Mouse (Mus musculus) kidney, adult 2 months (tissue): ENCODE measurements around the gene Cfap54. TPM values are rescaled to one million over a fixed set of nuclear protein-coding genes. Genes with fewer than 3 reads are reported as not detected.

Experiments
- DNase-seq: peaks from one replicate; pipeline ENCODE4 v3.0.0; 2021
- H3K27ac ChIP-seq: fragments of 200-500 bp; 2 replicates; pipeline ENCODE4 v1.5.1; 2012; ENCODE audit warnings: low read depth, low read length, control low read depth, inconsistent platforms; ENCODE audit not compliant: insufficient read depth
- H3K27me3 ChIP-seq: fragments of 200-500 bp; replicated peaks from 2 replicates; pipeline ENCODE4 v1.6.1; 2012; ENCODE audit warnings: mild to moderate bottlenecking, moderate library complexity, low read length, inconsistent platforms; ENCODE audit not compliant: control insufficient read depth, insufficient read depth
- H3K36me3 ChIP-seq: fragments of 200-500 bp; 2 replicates; pipeline ENCODE4 v1.6.1; 2012; ENCODE audit warnings: mild to moderate bottlenecking, moderate library complexity, low read length, inconsistent platforms; ENCODE audit not compliant: control insufficient read depth, insufficient read depth
- H3K4me1 ChIP-seq: fragments of 200-500 bp; 2 replicates; pipeline ENCODE4 v1.6.1; 2011; ENCODE audit warnings: low read length; ENCODE audit not compliant: control insufficient read depth, insufficient read depth
- H3K4me3 ChIP-seq: fragments of 200-500 bp; 2 replicates; pipeline ENCODE4 v1.5.1; 2011; ENCODE audit warnings: mild to moderate bottlenecking, low read depth, low read length, control low read depth; ENCODE audit not compliant: insufficient read depth
- CTCF ChIP-seq: fragments of 200-500 bp; conservative IDR thresholded peaks from 2 replicates; pipeline ENCODE4 v1.5.1; 2011; ENCODE audit warnings: low read depth, mild to moderate bottlenecking, control low read depth, low read length, moderate library complexity, mixed read lengths; ENCODE audit not compliant: insufficient read depth, insufficient read length
- POLR2A ChIP-seq: fragments of 200-500 bp; IDR thresholded peaks from one replicate; pipeline ENCODE4 v1.6.1; 2011; ENCODE audit warnings: low read depth, low read length, control low read depth
- WGBS: fragments of 180-500 bp; shearing (Covaris S2); methylation state at CpG from one replicate; pipeline ENCODE4 v1.1.7; 2018; 5-methylcytosine and 5-hydroxymethylcytosine counted together
- polyA plus RNA-seq: library from polyadenylated mRNA; depleted of rRNA; stranded (reverse); fragments of >200 nt; gene quantifications from 2 replicates; pipeline ENCODE4 v1.2.3, GENCODE M21; 2012

Cfap54 gene
- polyA plus RNA-seq, 1 experiment, result 0.48 TPM

DNA sequence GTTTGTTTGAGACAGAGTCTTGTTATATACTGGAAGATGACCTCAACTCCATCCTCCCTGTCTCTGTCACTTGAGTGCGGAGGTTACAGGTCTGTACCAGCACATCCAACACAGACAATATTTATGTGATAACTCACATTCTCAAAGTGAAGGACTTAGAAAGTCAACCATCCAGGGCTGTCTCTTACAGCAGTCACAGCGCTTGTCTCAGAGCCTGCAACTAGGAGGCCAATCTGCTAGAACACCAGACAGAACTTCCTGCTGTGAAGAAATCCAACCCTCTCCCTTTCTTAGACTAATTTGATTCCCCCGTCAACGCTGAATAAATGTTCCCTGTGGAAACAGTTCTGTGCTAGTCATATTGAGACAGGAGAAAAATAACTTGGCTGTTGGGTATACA is 41.9 kb upstream of the Cfap54 start:
- Histone ChIP-seq H3K4me1 (no peaks in the 10 kb centered on the region), H3K36me3 (no peaks in the 10 kb centered on the region), H3K4me3 (no peak overlapping the region), H3K27me3 (no peaks in the 10 kb centered on the region), H3K27ac (no peak overlapping the region)
- no peak for TF ChIP-seq POLR2A
- no peak for TF ChIP-seq CTCF
- 75% methylated on average over 4 of the region's 4 CpGs for WGBS
- no peak for DNase-seq

GRCm38 (mm10) chr10:93122399-93123184 is 41.2 kb upstream of the Cfap54 start:
- Histone ChIP-seq H3K27me3 (no peaks in the 10 kb centered on the region), H3K4me1 (no peaks in the 10 kb centered on the region), H3K4me3 (no peak overlapping the region), H3K36me3 (no peaks in the 10 kb centered on the region), H3K27ac (no peak overlapping the region)
- WGBS, result 68% methylated on average over 12 of the region's 12 CpGs
- TF ChIP-seq CTCF, result no peak
- no peak for TF ChIP-seq POLR2A
- peak; percentile 13 for DNase-seq

GRCm38 (mm10) chr10:93121262-93121860 is 39.9 kb upstream of the Cfap54 start:
- Histone ChIP-seq H3K4me1 (no peaks in the 10 kb centered on the region), H3K27ac (no peak overlapping the region), H3K27me3 (no peaks in the 10 kb centered on the region), H3K4me3 (no peak overlapping the region), H3K36me3 (no peaks in the 10 kb centered on the region)
- DNase-seq, result no peak
- TF ChIP-seq CTCF (no peak), POLR2A (no peak)
- WGBS, result 92% methylated on average over 6 of the region's 6 CpGs

- 76% methylated on average over 5 of the region's 5 CpGs for WGBS
- TF ChIP-seq POLR2A, result no peak
- no peak for TF ChIP-seq CTCF
Observed at GRCm38 (mm10) chr10:93119809-93120208, 38.4 kb upstream of the Cfap54 start.

GRCm38 (mm10) chr10:93116636-93117035 is 35.2 kb upstream of the Cfap54 start:
- WGBS, result 59% methylated on average over 3 of the region's 3 CpGs
- no peak for TF ChIP-seq POLR2A
- no peak for TF ChIP-seq CTCF
- Histone ChIP-seq H3K27me3 (no peaks in the 10 kb centered on the region), H3K4me1 (no peaks in the 10 kb centered on the region), H3K27ac (no peak overlapping the region), H3K36me3 (no peaks in the 10 kb centered on the region), H3K4me3 (no peak overlapping the region)
- DNase-seq, result no peak

More at GRCm38 (mm10) chr10:93119809-93120208, 38.4 kb upstream of the Cfap54 start:
- no peak for DNase-seq
- no peak overlapping the region for H3K4me3 ChIP-seq
- H3K27me3 ChIP-seq, result no peaks in the 10 kb centered on the region
- H3K36me3 ChIP-seq, result no peaks in the 10 kb centered on the region
- H3K4me1 ChIP-seq, result no peaks in the 10 kb centered on the region
- H3K27ac ChIP-seq, result no peak overlapping the region

DNA sequence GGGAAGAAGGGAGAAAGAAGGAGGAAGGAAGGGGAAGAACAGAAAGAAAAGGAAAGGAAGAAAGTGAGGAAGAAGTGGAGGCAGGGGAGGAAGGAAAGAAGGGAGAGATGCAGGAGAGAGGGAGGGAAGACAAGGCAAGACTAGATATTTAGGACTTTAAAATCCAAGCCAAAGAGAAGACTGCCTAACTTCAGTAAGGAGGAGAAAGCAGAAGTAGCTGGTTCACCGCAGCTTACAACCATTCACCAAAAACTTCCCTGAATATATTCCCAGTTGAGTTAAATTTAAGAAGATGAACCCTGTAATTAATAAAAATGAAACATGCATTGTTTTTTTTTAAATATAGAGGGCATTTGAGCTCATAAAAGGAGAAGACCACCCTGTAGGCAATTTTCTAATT is 34.3 kb upstream of the Cfap54 start:
- no peaks in the 10 kb centered on the region for H3K27me3 ChIP-seq
- no peak for DNase-seq
- whole genome bisulfite sequencing, result 85% methylated on average over 1 of the region's 1 CpGs
- no peaks in the 10 kb centered on the region for H3K4me1 ChIP-seq
- no peaks in the 10 kb centered on the region for H3K36me3 ChIP-seq
- H3K4me3 ChIP-seq, result no peak overlapping the region
- TF ChIP-seq CTCF, result no peak
- no peak overlapping the region for H3K27ac ChIP-seq

- Histone ChIP-seq H3K4me3 (no peak overlapping the region), H3K27me3 (no peaks in the 10 kb centered on the region), H3K27ac (no peak overlapping the region), H3K36me3 (no peaks in the 10 kb centered on the region), H3K4me1 (no peaks in the 10 kb centered on the region)
- TF ChIP-seq POLR2A (no peak), CTCF (no peak)
- 63% methylated on average over 1 of the region's 1 CpGs for WGBS
- no peak for DNase-seq
Observed at GRCm38 (mm10) chr10:93114782-93115181, 33.4 kb upstream of the Cfap54 start.
